Mouse (Mus musculus) brain, adult 10 weeks (tissue): ENCODE data around the gene Mup3. TPM values are rescaled to one million over a fixed set of nuclear protein-coding genes. Genes with fewer than 3 reads are reported as not detected.

Source experiments
- polyA plus RNA-seq: library from polyadenylated mRNA; stranded (reverse); fragments of 350-450 nt; fragmentation: Illumina TruSeq; extraction: RNeasy Lipid Tissue Mini Kit (QIAGEN cat#74804); gene quantifications from one replicate; pipeline ENCODE4 v1.2.3, GENCODE M21; 2015; ENCODE audit warnings: low read depth, low replicate concordance

Mup3 gene
- polyA plus RNA-seq = 1.8 TPM

GRCm38 (mm10) chr4:62087241-62087640 is at the start of gene Mup3:
Gene Mup3 (minus strand): TSS chr4:62087342.

GRCm38 (mm10) chr4:62054058-62054457 is 33.1 kb downstream of the Mup3 start, which contains the start of gene Mup20:
Gene Mup20 (minus strand): TSS chr4:62054158.

Other genes starting within 250 kb of the Mup3 start
- 0.54 TPM for gene Mup20, start 33.2 kb downstream of the Mup3 start, polyA plus RNA-seq
- gene Mup21, start 63.5 kb upstream of the Mup3 start, polyA plus RNA-seq = not detected
- gene Zfp37, start 143.7 kb upstream of the Mup3 start, polyA plus RNA-seq = 18.6 TPM
- gene Slc31a2, start 175.2 kb upstream of the Mup3 start, polyA plus RNA-seq = 13.5 TPM